11 mouse cellular contexts compared by ENCODE assay signal in genomic region chr11:88841406-88841805, GRCm38 (mm10). TPM values are rescaled to one million over a fixed set of nuclear protein-coding genes. Genes with fewer than 3 reads are reported as not detected.
DNase-seq lines count a peak whose midpoint lies in the region; ATAC-seq and TF ChIP-seq lines count a peak whose summit lies in the region.
"Had no signal": no experiment of that assay in that cellular context is flagged by ENCODE, and none has a peak within 500 bp of the region (broad histone marks: within the 10 kb centered on the region; RNA-seq: fewer than 3 reads in every experiment).

No protein-coding gene starts in this region.

- no peak for DNase-seq in frontal cortex, postnatal 10 days (ENCODE audit: low spot score in 2 of 2)
- peak; percentile 47 for DNase-seq in 3T3-L1 (ENCODE audit: low read depth, low spot score)
- DNase-seq in heart, adult 18-20 months: peak; percentile 53 to 71
- no peak for DNase-seq in embryo, embryonic 10 days (ENCODE audit: low spot score)
- DNase-seq in urinary bladder, adult 18-20 months (ENCODE audit: low spot score in 2 of 2): no peak
- DNase-seq: cerebellum, adult 2 months had no signal

- TF ChIP-seq CTCF in intestine, postnatal 0 days (IDR thresholded peaks at IDR 0.05; ENCODE audit: low read depth): no peak

- H3K36me3 ChIP-seq in intestine, postnatal 0 days (ENCODE audit: control insufficient read depth, insufficient read depth): peaks cover 61% of the 10 kb centered on the region

- no peak overlapping the region for H3K4me2 ChIP-seq in intestine, postnatal 0 days (replicated peaks; ENCODE audit: low read depth)
- H3K4me2 ChIP-seq: midbrain, embryonic 12.5 days had no signal

- no peak overlapping the region for H3K27ac ChIP-seq in intestine, postnatal 0 days (ENCODE audit: low read depth, low read length)
- H3K27ac ChIP-seq: midbrain, embryonic 12.5 days had no signal

- WGBS in intestine, postnatal 0 days: 45% methylated on average over 6 of the region's 6 CpGs

- no peak overlapping the region for H3K9ac ChIP-seq in intestine, postnatal 0 days (ENCODE audit: low read depth, low read length)
- H3K9ac ChIP-seq: midbrain, embryonic 12.5 days had no signal

- no peaks in the 10 kb centered on the region for H3K27me3 ChIP-seq in intestine, postnatal 0 days (replicated peaks; ENCODE audit: control insufficient read depth, insufficient read depth, low read length)
- H3K27me3 ChIP-seq: midbrain, embryonic 12.5 days had no signal

- H3K4me3 ChIP-seq in intestine, postnatal 0 days (ENCODE audit: low read depth, low read length): no peak overlapping the region
- H3K4me3 ChIP-seq: midbrain, embryonic 12.5 days had no signal

- no peaks in the 10 kb centered on the region for H3K9me3 ChIP-seq in intestine, postnatal 0 days (ENCODE audit: control insufficient read depth)
- H3K9me3 ChIP-seq: midbrain, embryonic 12.5 days had no signal

- ATAC-seq in frontal cortex, adult (ENCODE audit: low TSS enrichment): peak; percentile 72
- ATAC-seq in intestine, postnatal 0 days: peak; percentile 22; the same call in 1 of the 2 replicates
- no peak for ATAC-seq in cerebellum, adult (ENCODE audit: insufficient number of reproducible peaks, low FRiP score, low TSS enrichment)

- no peaks in the 10 kb centered on the region for H3K4me1 ChIP-seq in intestine, postnatal 0 days (replicated peaks; ENCODE audit: control insufficient read depth, insufficient read depth, low read length)
- H3K4me1 ChIP-seq: midbrain, embryonic 12.5 days had no signal

RNA-seq across cellular contexts. Expression of gene Akap1, which starts 23.0 kb away (rescaled TPM):
- 100 to 1,000 TPM; 147 to 157 TPM for total RNA-seq in heart, adult 18-20 months (2021)
- polyA plus RNA-seq in intestine, postnatal 0 days (2015; fragmentation: Nextera tagmentation; extraction: Ambion mirVana): 12.3 and 12.4 TPM in 2 replicates
- total RNA-seq: neutrophil, adult 5-6 weeks had no signal

Comparison
In these comparisons a context has a peak if more than half of its experiments do, and no peak if none do; other contexts are left out.
1. DNase-seq: peak in 3T3-L1 (single experiment) and heart, adult 18-20 months (2 of 2); none in frontal cortex, postnatal 10 days (0 of 2), embryo, embryonic 10 days (single experiment) and urinary bladder, adult 18-20 months (0 of 2).